Mouse (Mus musculus) c-Kit-positive CD71-positive TER-119-positive erythroid progenitor cells, embryonic 14.5 days (primary cell): ENCODE measurements around the gene Ehd2.

ENCODE experiments used
- DNase-seq: peaks from one replicate; pipeline ENCODE4 v3.0.0-alpha.2; 2013; ENCODE audit warnings: low spot score

Gene Ehd2

DNA sequence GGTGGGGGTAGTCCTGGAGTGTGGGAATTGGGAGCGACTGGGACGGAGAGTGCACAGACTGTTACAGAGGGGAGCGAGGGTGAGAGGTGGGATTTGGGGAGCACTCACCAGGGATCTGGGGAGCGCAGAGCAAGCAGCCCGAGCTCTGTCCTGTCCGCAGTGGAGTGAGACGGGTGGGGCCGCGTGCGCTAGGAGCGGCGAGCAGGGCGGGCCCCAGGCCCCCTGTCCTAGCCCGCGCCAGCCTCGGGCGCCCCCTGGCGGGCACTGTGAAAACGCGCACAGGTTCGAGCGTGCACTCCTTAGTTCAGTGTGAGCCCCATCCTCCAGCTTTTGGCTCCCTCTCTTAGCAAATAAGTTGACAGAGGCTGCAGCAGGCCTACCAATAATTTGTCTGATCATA, at the start of gene Ehd2:
Ehd2 (minus strand) TSS at position 256 of the 400 bp plus-strand sequence.
- peak; percentile 70 for DNase-seq

DNA sequence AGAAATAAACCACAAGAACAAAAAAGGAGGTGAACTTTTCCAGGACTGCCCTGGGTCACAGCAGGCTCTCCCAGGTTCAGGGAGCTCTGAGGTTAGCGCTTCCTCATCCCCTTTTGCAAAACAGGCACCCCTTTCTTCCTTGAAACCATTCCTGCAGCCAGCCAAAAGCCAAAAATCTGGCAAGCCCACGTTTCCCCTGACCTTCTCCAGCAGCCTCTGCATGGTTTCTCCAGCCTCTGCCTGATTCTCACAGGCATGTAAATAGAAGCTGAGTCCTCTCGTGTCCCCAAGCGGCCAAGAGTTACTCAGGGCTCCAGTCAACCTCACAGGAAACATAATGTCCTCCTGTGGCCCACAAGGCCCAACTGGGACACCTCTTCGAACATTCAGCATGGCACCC, 48.0 kb upstream of the Ehd2 start:
- no peak for DNase-seq

DNA sequence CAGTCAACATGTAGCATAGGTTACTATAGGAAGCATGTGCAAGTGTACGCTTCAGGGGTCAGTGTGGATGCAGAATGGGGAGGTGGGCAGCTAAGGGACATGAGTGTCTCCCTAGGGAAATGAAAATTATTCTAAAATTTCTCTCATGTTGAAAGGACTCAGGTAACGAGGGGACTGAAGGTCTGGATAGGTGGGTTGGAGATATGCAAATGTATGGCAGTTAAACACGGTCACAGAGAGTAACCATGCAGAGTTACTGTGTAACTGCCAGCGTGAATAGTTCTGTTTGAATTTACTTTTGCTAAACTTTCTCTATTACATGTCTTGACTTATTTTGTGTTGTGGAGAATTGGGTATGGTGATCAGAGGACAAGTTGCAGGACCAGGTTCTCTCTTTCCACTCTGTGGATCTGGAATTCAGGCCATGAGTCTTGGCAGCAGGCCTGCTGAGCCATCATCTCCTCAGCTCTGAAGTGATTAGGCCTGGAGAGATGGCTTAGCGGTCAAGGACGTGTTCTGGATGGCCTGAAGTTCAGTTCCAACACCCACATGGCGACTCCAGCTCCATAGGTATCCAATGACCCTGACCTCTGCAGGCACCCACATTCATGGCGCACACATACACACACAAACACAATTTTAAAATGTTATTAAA, 47.3 kb upstream of the Ehd2 start:
- DNase-seq = no peak

DNA sequence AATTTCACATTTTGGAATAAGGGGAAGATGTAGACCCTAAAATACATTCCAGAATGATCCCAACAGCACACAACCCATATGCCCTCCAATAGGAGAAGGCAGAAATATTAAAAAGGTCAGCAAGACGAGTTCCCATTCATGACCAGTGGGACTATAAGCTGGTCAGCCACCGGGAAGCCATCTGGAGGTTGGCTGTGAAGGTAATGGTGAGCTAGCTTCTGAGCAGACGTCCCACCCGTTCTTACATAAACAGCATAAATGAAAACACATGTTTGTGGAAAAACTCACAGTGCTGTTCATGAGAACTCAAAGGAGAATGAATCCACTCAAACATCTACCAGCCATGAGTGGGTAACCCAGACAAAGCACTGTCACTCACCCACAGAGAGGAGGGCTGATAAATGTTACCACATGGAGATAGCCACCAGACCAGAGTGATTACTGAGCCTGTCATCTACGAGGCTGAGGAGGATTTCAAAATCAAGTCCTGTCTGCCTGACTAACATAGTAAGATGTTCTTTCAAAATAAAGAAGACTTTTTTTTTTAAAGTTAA, 46.4 kb upstream of the Ehd2 start:
- DNase-seq = no peak

DNA sequence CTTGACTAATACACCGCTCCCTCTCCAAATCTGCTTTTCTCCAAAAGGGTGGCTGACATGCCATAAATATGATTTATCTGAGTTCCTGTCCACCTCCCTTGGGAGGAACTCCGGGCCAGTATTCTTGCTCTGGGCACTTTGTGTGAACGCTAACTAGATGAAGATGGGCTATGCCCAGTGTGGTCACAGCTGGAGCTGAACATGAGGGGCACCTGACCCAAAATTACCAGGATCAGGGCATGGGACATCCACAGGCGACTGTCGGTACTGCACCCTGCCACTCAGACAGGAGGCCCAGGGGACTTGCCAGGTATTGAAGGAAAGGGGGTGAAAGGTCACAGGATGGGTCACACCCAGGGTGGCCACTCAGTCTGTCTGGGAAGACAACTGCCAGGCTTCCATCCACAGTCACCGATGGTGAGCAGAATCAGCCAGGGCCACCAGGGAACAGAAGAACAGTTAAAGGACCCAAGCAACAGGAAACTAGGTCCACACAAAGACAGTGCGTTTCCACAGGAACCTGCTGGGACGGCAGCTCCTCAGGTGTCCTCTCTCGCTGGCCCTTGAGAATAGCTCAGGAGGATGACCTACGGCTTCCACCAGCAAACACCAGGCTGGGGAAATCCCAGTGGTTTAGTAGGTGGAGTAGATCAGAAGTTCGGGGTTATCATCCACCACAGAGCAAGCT, 45.4 kb upstream of the Ehd2 start:
- DNase-seq = no peak

DNA sequence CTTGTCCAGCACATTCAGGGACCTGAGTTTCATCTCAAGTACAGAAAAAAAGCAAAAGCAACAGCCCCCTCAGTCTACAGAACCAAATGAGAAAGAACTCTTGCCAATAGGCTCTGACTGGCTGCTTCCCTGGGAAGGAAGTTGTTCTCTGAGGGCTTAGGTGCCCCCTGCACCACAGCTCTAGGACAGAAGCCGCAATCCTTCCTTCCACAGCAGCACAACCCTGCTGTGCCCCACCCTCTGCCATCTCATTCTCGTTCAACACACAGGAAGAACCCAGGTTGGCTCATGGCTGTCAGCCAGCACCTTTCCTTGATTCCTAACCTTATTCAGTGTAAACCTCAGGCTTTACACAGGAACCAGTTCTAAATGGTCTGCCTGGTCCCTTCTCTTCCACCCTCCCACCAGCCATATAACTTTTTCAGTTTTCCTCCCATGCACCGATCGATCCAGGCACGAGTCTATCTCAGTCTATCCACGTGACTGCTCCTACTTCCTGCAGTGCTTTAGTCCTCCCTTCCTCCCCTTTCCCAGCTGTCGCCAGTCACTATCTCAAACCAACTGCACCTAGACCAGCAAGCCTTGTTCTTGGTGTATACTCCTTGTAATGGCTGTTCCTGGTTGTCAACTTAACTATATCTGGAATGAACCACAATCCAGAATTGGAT, 44.2 kb upstream of the Ehd2 start:
- no peak for DNase-seq

DNA sequence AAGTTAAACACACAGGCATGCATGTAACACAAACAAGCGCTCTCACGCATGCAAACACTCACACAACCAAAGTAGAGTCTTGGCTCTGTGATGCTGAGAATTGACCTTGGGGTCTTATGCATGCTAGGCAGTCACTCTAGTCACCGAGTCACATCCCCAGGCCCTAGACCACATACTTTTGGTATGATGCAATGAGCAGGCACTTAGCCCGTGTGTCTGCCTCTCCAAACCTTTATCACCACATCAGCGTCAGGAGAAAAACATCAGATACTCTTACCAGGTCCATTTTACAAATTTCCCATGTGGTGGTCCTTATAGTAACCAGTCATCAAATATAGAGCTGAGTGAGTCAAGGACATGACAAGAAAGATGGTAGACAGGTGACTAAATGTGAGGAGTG, 43.3 kb upstream of the Ehd2 start:
- no peak for DNase-seq

DNA sequence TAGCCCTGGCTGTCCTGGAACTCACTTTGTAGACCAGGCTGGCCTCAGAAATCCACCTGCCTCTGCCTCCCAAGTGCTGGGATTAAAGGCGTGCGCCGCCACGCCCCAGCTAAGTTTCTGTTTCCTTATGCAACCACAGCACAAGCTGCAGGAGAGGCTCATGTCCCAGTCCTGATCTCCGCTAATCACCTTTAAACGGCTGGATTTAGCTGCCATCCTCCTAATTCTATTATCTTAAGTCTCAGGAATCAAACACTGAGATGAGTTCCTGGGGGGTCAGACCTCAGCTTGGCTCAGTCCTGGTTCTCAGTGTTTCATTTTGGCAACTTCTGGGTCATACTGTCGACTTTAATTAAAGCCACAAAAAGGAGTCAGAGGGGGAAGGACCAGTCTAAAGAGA, 42.3 kb upstream of the Ehd2 start:
- DNase-seq = no peak

DNA sequence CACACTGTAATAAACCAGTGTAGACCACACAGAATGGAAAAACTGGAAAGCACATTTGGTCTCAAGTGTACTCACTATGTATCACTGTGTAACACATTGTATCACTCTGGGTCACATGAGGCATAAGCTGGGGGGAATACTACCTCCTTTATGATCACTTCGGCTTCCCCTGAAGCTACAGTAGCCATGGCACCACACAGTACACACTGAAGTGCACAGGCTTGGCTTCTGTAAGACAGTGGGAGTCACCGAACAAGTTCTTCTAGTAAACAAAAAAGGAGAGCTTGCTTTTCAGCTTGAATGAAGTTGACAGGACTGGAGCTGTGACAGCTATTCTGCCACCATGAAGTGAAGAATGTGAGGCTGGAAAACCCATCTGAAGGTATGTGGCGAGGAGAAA, 37.7 kb upstream of the Ehd2 start:
- no peak for DNase-seq

DNA sequence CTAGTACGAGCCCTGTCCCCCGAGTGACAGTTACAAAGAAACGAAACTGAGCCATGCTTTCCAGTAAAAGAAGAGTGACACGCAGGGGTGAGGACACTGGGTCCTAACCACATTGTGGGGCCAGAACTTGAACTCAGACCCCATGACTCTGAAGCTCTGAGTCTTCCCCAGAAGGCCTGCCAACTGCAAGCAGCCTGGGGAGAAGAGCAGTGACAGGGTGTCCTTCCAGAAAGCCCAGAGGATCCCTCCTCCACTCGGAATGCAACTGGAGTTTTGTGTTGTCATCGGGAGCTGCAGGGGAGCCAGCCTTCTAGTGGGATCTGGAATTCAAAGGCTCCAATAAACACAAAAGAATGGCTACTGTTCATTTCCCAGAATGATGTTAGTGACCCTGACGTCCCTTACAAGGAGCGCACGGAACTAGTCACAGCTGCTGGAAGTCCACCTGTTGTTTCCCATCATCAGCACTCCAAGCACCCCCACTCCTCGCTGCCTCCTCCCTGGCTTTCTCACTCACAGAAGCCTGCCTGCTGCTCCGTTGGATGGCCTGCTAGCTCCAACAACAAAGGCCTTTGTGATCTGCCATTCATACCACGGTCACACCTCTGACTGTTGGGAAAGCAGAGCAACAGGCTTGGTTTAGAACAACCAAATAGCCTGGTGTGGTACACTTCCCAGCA, 37.0 kb upstream of the Ehd2 start:
- no peak for DNase-seq

DNA sequence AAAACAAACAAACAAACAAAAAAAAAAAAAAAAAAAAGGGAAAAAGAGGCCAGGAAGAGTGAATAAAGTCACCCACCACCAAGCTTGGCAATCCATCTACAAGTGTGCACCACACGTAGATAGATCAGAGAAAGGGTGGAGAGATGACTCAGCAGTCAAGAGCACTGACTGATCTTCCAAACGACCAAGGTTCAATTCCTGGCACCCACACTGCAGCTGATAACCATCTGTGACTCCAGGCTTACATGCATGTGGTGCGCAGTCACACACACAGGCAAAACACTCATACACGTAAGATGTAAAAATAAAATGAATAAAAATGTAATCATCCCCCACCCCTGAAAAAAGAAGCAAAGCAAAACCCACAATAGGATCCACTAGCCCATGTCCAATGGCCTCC, 35.7 kb upstream of the Ehd2 start:
- peak; percentile 35 for DNase-seq

DNA sequence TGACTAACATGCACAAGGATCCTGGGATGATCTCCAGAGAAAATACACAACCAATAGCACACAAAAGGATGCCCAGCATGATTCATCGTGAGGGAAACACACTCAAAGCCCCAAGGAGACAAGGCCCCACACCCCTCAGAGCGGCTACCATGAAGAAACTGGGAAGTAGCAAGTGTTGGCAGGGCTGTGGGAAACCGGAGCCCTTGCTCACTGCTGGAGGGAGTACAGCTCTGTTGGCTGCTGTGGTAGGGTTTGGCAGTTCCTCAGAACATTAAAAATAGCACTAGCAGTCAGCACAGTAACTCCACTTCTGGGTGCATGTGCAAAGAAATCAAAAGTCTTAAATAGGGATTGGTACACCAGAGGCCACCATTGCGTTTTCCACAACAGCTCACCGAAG, 34.8 kb upstream of the Ehd2 start:
- no peak for DNase-seq

DNA sequence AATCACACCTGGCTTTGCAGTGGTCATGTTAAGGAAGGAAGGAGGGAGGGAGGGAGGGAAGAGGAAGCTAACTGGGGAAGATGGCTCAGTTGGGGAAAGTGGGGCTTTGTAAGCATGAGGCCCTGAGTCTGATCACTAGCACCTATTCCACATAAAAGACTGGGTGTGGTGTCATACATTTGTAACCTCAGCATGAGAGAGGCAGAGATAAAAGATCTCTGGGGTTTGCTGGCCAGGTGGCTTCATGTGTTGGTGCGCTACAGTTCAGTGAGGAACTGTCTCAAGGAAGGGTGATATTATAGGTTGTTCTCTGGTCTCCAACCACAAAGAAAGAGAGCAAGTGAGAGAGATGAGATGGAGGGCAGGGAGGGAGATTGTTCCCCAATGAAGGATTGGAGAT, 34.3 kb upstream of the Ehd2 start:
- DNase-seq = no peak

DNA sequence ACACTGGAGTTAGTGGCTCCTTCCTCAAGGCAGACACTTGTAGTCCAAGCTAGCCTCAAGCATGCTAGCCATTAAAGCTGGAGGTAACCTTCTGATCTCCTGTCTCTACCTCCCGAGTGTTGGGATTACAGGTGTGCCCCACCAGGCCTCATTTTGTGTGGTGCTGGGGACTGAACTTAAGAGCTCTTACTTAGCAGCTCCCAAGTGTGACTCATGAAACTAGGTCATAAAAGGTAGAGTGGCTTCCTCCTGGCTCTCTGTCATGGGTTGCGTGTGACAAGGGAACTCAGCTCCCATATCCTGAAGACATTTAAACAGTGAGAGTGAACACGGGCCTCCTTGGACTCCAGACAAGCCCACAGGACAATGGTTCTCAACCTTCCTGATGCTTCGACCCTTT, 26.4 kb upstream of the Ehd2 start:
- no peak for DNase-seq

DNA sequence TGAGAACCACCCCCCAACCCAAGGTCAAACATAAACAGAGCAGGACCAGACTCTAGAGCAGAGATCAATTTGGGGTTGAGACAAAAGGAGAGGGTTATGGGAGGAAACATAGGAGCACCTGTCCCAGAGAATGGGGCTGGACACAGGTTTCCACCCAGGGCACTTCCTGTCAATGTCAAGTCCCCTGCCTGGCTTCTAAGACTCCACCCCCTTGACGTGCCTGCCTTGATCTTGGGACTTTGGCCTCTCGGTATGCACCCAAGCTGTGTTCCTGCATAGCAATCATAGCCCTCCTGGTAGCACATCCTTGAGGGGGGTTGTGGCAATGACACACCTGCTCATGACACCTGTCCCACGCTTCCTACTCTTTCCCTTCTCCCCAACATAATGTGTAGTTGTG, 25.8 kb upstream of the Ehd2 start:
- DNase-seq = no peak

DNA sequence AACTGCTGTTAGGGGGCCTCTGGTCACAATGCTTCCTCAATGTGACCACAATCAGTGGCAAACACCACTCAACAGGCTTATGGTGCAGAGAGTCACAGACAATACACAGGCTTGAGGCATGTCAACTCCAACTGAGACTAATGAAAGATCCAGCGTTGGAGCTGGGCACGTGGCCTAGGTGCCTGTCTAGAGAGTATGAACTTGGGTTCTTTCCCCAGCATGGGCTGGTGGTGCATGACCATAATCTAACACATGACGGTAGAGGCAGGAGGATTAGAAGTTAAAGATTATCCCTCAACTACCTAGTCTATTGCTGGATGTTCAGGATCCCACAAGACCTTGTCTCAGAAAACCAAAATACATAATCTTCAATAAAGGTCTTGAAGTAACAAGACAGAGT, 24.4 kb upstream of the Ehd2 start:
- no peak for DNase-seq

DNA sequence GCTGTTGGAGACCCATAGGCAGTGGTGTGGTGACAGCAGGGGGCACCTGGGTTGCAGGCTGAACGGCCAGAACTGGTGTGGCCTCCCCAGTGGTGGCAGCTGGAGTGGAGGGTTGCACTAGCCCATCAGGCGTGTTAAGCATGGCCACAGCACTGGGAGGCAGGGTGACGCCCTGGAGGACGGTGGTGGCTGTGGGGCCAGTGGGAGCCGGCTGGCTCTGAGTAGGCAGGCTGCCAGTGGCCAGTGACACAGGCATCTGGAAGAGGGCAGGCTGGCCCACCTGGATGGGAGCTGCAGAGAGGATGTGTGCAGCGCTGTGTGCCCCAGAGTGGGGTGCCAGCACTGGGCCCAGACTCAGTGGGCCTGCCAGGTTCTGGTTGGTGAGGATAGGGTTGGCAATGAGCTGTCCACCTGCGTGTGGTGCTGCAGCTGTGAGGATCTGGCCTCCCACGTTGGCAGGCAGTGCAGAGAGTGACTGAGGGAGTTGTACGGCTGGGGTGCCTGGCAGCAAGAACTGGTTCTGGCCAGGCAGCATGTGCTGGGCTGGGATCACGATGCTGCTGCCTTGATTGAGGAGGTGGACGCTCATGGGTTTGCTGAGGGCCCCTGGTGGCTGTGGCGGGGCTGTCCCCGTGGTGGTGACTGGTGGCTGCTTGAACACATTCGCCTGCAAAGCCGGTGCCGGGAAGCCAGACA, 20.4 kb upstream of the Ehd2 start:
- DNase-seq = no peak

DNA sequence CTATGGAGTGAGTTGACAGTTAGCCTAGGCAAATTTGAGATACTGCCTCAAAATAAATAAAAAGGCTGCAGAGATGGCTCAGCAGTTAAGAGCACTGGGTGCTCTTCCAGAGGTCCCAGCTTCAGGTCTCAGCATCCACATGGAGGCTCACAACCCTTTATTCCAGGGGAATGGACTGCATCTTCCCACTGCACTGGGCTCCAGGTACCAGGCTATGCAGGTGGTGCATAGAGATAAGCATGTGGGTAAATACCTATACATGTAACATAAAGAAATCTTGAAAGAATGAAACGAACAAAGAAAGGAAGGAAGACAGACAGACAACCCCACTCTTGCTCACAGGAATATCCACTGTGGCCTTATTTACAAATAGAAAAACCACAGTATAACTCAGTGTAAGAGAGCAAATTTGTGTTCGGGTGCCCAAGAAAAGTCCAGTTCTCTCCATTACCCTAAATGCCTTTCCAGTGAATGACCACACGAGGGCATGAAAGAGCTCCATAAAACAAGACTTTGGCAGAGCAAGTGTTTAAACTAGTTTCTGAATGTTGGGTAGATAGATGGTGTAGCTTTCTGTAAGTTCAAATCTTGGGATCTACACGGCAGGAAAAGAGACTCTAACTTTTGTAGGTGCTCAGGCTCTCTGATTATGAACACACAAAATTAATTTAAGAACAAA, 15.5 kb upstream of the Ehd2 start:
- peak; percentile 56 for DNase-seq

DNA sequence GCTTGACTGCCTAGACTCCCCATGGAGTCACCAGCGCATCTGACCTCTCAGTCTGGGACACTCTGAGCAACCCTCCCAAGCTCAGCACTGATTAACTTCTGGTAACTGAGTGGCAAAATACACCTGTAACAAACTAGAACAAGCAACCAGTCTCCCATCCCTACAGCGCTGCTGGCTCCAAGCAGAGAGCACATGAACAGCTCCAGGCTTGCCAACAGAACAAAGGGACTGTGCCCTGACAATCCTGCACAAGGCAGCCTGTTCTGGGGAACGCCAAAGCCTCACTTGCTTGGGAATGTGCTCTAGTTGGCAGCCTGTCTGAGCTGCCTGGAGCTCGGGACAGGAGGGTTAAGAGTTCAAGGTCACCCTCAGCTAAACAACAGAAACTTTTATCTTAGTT, 14.2 kb upstream of the Ehd2 start:
- DNase-seq = no peak

DNA sequence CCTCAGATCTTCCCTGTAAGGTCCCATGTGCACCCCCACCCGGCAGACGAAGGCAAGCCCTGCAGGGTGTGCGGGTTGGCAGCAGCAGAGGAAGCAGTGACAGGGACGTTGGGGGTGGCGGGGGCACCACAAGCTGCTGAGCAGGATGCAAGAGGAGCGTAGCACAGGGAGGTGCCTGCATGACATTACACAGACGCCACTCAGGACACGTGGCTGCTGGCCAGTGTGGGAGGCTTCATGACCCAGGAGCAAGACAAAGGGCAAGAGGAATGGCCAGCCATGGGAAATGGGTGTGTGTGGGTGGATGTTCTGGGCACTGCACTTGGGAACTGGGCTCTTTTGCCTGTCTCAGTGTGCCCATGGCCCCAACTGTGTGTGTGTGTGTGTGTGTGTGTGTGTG, 12.9 kb upstream of the Ehd2 start:
- no peak for DNase-seq

DNA sequence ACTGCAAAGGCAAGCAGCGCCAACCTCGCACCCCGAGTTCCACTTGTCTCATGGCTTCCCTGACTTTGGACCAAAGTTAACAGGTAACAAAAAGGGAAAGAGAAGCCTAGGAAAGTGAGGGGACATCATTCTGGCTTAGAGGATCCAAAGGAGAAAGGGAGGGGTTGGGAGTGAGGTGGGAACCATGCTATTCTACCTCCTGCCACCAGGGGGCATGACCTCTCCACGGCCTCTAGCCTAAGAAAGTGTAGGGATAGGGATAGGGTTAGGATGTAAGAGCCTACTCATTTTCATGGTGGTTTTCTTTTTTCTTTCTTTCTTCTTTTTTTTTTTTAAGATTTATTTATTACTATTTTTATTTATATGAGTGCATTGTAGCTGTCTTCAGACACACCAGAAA, 8.5 kb upstream of the Ehd2 start:
- DNase-seq = no peak

DNA sequence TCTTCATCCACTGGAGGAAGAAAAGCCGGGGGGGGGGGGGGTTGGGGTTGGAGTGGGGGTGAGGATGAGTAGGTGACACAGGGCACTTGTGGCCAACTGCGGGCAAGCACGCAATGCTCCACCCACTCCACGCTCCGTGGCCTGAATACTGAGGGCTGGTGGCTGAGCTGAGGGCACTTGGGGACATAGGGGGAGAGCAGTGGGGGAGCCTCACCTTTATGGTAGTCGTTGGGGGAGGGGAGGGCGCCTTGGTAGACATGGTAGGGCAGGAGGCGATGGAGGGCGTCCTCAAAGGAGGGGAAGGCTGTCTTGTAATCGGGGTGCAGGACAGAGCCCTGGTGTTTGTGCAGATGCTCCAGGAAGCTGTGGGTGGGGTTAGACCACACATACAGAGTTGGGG, 8.1 kb upstream of the Ehd2 start:
- DNase-seq = no peak
